Mouse (Mus musculus) midbrain, embryonic 12.5 days (tissue): ENCODE data around the gene Kctd21. TPM values are rescaled to one million over a fixed set of nuclear protein-coding genes. Genes with fewer than 3 reads are reported as not detected.

Source experiments
- ATAC-seq: fragments of 200-750 bp; cut with Nextera tagmentation; 2 replicates; pipeline ENCODE4 v1.8.0; 2017; ENCODE audit warnings: low read depth, moderate TSS enrichment, moderate library complexity; ENCODE audit not compliant: low FRiP score
- H3K27ac ChIP-seq: fragments of 300-500 bp; sonication (generic); replicated peaks from 2 replicates; pipeline ENCODE4 v1.5.1; 2016; ENCODE audit warnings: mild to moderate bottlenecking
- H3K27me3 ChIP-seq: fragments of 300-500 bp; sonication (generic); 2 replicates; pipeline ENCODE4 v1.6.1; 2016; ENCODE audit warnings: mild to moderate bottlenecking
- H3K36me3 ChIP-seq: fragments of 300-500 bp; sonication (generic); 2 replicates; pipeline ENCODE4 v1.6.1; 2016
- H3K4me1 ChIP-seq: fragments of 300-500 bp; sonication (generic); 2 replicates; pipeline ENCODE4 v1.6.1; 2016
- H3K4me2 ChIP-seq: fragments of 300-500 bp; sonication (generic); replicated peaks from 2 replicates; pipeline ENCODE4 v1.6.1; 2016; ENCODE audit warnings: mild to moderate bottlenecking, moderate library complexity
- H3K4me3 ChIP-seq: fragments of 300-500 bp; sonication (generic); 2 replicates; pipeline ENCODE4 v1.5.1; 2016; ENCODE audit warnings: mild to moderate bottlenecking
- H3K9ac ChIP-seq: fragments of 300-500 bp; sonication (generic); replicated peaks from 2 replicates; pipeline ENCODE4 v1.6.1; 2016; ENCODE audit warnings: mild to moderate bottlenecking, moderate library complexity
- H3K9me3 ChIP-seq: fragments of 300-500 bp; sonication (generic); 2 replicates; pipeline ENCODE4 v1.6.1; 2016; ENCODE audit warnings: mild to moderate bottlenecking
- WGBS: fragments of 180-500 bp; shearing (Covaris S2); methylation state at CpG from one replicate; pipeline ENCODE4 v1.1.7; 2016; 5-methylcytosine and 5-hydroxymethylcytosine counted together
- polyA plus RNA-seq: library from polyadenylated mRNA; unstranded; fragments of >200 nt; fragmentation: Nextera tagmentation; extraction: Ambion mirVana; gene quantifications from 2 replicates; pipeline ENCODE4 v1.2.1, GENCODE M21; 2016

Gene Kctd21
- polyA plus RNA-seq, 1 experiment from 2014 or later, result 5.1 TPM

- Histone ChIP-seq H3K4me2 (no peak overlapping the region), H3K9me3 (peaks cover 7% of the 10 kb centered on the region), H3K9ac (no peak overlapping the region), H3K36me3 (no peaks in the 10 kb centered on the region), H3K27ac (no peak overlapping the region), H3K4me1 (no peaks in the 10 kb centered on the region), H3K27me3 (no peaks in the 10 kb centered on the region), H3K4me3 (no peak overlapping the region)
- 65% methylated on average over 18 of the region's 18 CpGs for WGBS
- no peak for ATAC-seq
Observed at GRCm38 (mm10) chr7:97340907-97341849, 9.1 kb downstream of the Kctd21 start.

GRCm38 (mm10) chr7:97342961-97343360, 10.8 kb downstream of the Kctd21 start:
- ATAC-seq, result no peak
- peaks cover 7% of the 10 kb centered on the region for H3K9me3 ChIP-seq
- no peak overlapping the region for H3K9ac ChIP-seq
- no peaks in the 10 kb centered on the region for H3K27me3 ChIP-seq
- no peak overlapping the region for H3K27ac ChIP-seq
- WGBS, result 89% methylated on average over 2 of the region's 2 CpGs
- H3K36me3 ChIP-seq, result 0 out of 2 replicates have a peak, but pooled peaks cover 4% of the 10 kb centered on the region
- peaks cover 4% of the 10 kb centered on the region; the same call in 1 of the 2 replicates for H3K4me1 ChIP-seq
- no peak overlapping the region for H3K4me3 ChIP-seq
- no peak overlapping the region for H3K4me2 ChIP-seq

- Histone ChIP-seq H3K27ac (no peak overlapping the region), H3K4me3 (no peak overlapping the region), H3K4me1 (peaks cover 4% of the 10 kb centered on the region; the same call in 1 of the 2 replicates), H3K9me3 (peaks cover 7% of the 10 kb centered on the region), H3K27me3 (no peaks in the 10 kb centered on the region), H3K9ac (no peak overlapping the region), H3K4me2 (no peak overlapping the region), H3K36me3 (0 out of 2 replicates have a peak, but pooled peaks cover 8% of the 10 kb centered on the region)
- no peak for ATAC-seq
- 86% methylated on average over 2 of the region's 2 CpGs for WGBS
Observed at GRCm38 (mm10) chr7:97344655-97345054, 12.5 kb downstream of the Kctd21 start.

- no peak overlapping the region for H3K4me2 ChIP-seq
- ATAC-seq, result no peak
- no peak overlapping the region for H3K9ac ChIP-seq
Observed at GRCm38 (mm10) chr7:97345229-97345871, 13.2 kb downstream of the Kctd21 start.

GRCm38 (mm10) chr7:97346111-97346821, 14.1 kb downstream of the Kctd21 start:
- H3K4me2 ChIP-seq, result no peak overlapping the region
- H3K27ac ChIP-seq, result no peak overlapping the region
- H3K4me3 ChIP-seq, result no peak overlapping the region
- H3K36me3 ChIP-seq, result 0 out of 2 replicates have a peak, but pooled peaks cover 8% of the 10 kb centered on the region
- no peak for ATAC-seq
- H3K27me3 ChIP-seq, result no peaks in the 10 kb centered on the region
- H3K9me3 ChIP-seq, result no peaks in the 10 kb centered on the region
- peaks cover 9% of the 10 kb centered on the region; the same call in 1 of the 2 replicates for H3K4me1 ChIP-seq
- 77% methylated on average over 9 of the region's 9 CpGs for WGBS
- H3K9ac ChIP-seq, result no peak overlapping the region

More at GRCm38 (mm10) chr7:97345229-97345871, 13.2 kb downstream of the Kctd21 start:
- H3K27ac ChIP-seq, result no peak overlapping the region
- H3K27me3 ChIP-seq, result no peaks in the 10 kb centered on the region
- H3K36me3 ChIP-seq, result 0 out of 2 replicates have a peak, but pooled peaks cover 8% of the 10 kb centered on the region
- H3K9me3 ChIP-seq, result peaks cover 1% of the 10 kb centered on the region
- 69% methylated on average over 10 of the region's 10 CpGs for WGBS
- peaks cover 4% of the 10 kb centered on the region; the same call in 1 of the 2 replicates for H3K4me1 ChIP-seq
- H3K4me3 ChIP-seq, result no peak overlapping the region

- Histone ChIP-seq H3K4me1 (peaks cover 10% of the 10 kb centered on the region; the same call in 1 of the 2 replicates), H3K27ac (no peak overlapping the region), H3K9me3 (no peaks in the 10 kb centered on the region), H3K9ac (no peak overlapping the region), H3K4me3 (no peak overlapping the region), H3K4me2 (no peak overlapping the region), H3K36me3 (0 out of 2 replicates have a peak, but pooled peaks cover 8% of the 10 kb centered on the region), H3K27me3 (no peaks in the 10 kb centered on the region)
- WGBS, result 80% methylated on average over 4 of the region's 4 CpGs
- ATAC-seq, result no peak
Observed at GRCm38 (mm10) chr7:97346822-97347166, 14.7 kb downstream of the Kctd21 start.

- H3K9me3 ChIP-seq, result no peaks in the 10 kb centered on the region
- no peak overlapping the region for H3K4me2 ChIP-seq
- H3K4me3 ChIP-seq, result no peak overlapping the region
- WGBS, result 97% methylated on average over 15 of the region's 15 CpGs
- peaks cover 10% of the 10 kb centered on the region; the same call in 1 of the 2 replicates for H3K4me1 ChIP-seq
- no peaks in the 10 kb centered on the region for H3K27me3 ChIP-seq
- no peak overlapping the region for H3K27ac ChIP-seq
- ATAC-seq, result no peak
- H3K36me3 ChIP-seq, result 0 out of 2 replicates have a peak, but pooled peaks cover 8% of the 10 kb centered on the region
- no peak overlapping the region for H3K9ac ChIP-seq
Observed at GRCm38 (mm10) chr7:97347464-97347863, 15.3 kb downstream of the Kctd21 start.

- Histone ChIP-seq H3K9me3 (no peaks in the 10 kb centered on the region), H3K4me2 (no peak overlapping the region), H3K27ac (no peak overlapping the region), H3K4me3 (no peak overlapping the region), H3K4me1 (peaks cover 10% of the 10 kb centered on the region; the same call in 1 of the 2 replicates), H3K9ac (no peak overlapping the region), H3K27me3 (no peaks in the 10 kb centered on the region), H3K36me3 (0 out of 2 replicates have a peak, but pooled peaks cover 8% of the 10 kb centered on the region)
- 87% methylated on average over 3 of the region's 3 CpGs for WGBS
- no peak for ATAC-seq
Observed at GRCm38 (mm10) chr7:97348318-97348717, 16.2 kb downstream of the Kctd21 start.

GRCm38 (mm10) chr7:97348836-97349235, 16.7 kb downstream of the Kctd21 start:
- ATAC-seq, result no peak
- Histone ChIP-seq H3K36me3 (0 out of 2 replicates have a peak, but pooled peaks cover 8% of the 10 kb centered on the region), H3K27me3 (no peaks in the 10 kb centered on the region), H3K27ac (no peak overlapping the region), H3K4me3 (no peak overlapping the region), H3K4me1 (peaks cover 10% of the 10 kb centered on the region; the same call in 1 of the 2 replicates), H3K4me2 (no peak overlapping the region), H3K9me3 (no peaks in the 10 kb centered on the region), H3K9ac (no peak overlapping the region)
- 83% methylated on average over 5 of the region's 5 CpGs for WGBS

- WGBS, result 85% methylated on average over 6 of the region's 6 CpGs
- 0 out of 2 replicates have a peak, but pooled peaks cover 8% of the 10 kb centered on the region for H3K36me3 ChIP-seq
- H3K4me3 ChIP-seq, result no peak overlapping the region
- peaks cover 10% of the 10 kb centered on the region; the same call in 1 of the 2 replicates for H3K4me1 ChIP-seq
- no peaks in the 10 kb centered on the region for H3K9me3 ChIP-seq
- H3K27me3 ChIP-seq, result no peaks in the 10 kb centered on the region
- ATAC-seq, result no peak
- H3K4me2 ChIP-seq, result no peak overlapping the region
- no peak overlapping the region for H3K27ac ChIP-seq
- no peak overlapping the region for H3K9ac ChIP-seq
Observed at GRCm38 (mm10) chr7:97349438-97349837, 17.3 kb downstream of the Kctd21 start.

- H3K27me3 ChIP-seq, result 0 out of 2 replicates have a peak, but pooled peaks cover 3% of the 10 kb centered on the region
- no peak overlapping the region for H3K4me2 ChIP-seq
- peaks cover 13% of the 10 kb centered on the region; the same call in 1 of the 2 replicates for H3K4me1 ChIP-seq
- 0 out of 2 replicates have a peak, but pooled peaks cover 8% of the 10 kb centered on the region for H3K36me3 ChIP-seq
- H3K9me3 ChIP-seq, result no peaks in the 10 kb centered on the region
- H3K27ac ChIP-seq, result peak overlapping the region; percentile 35; the same call in 1 of the 2 replicates
- H3K4me3 ChIP-seq, result no peak overlapping the region
- ATAC-seq, result no peak
- WGBS, result 81% methylated on average over 5 of the region's 5 CpGs
- no peak overlapping the region for H3K9ac ChIP-seq
Observed at GRCm38 (mm10) chr7:97350891-97351290, 18.8 kb downstream of the Kctd21 start.
